Mouse (Mus musculus): ENCODE measurements around the gene Fshb.

Gene Fshb

DNA sequence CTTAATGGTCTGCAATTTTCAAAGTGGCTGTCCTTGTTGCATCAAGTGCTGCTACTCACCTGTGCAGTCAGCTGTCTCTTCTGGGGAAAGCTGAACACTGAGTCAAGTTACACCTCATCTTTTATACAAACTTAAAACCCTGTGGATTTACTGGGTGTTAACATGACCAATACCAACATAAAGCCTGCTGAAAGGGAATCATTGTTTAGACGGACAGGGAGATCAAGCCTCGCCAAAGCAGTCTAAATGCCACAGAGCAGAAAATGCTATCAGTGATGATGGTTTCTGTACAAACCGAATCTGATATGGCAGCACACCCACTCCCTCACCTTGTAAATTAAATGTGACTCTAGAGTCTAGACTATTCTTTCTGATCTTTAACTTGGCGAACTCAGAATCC, at the start of gene Fshb:
Gene Fshb (minus strand): TSS at position 101 of the 400 bp plus-strand sequence.
- no peak for DNase-seq

DNA sequence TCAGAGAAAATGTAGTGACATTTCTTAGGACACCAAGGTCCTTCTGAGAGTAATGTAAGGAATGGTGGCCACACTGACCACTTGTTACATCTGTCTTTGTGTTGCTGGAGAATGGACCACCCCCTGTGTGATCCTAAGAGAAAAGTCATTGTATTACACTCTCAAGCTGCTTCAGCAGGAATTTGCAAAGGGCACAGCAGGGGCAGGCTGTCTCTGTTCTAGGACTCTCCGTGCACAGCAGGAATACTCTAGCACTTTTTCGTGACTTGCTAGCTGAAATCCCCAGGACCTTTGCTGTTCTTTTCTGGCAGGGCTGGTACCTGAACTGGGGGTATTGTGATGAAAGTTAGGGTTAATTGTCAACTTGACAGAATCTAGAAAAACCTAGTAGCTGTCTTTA, 24.8 kb upstream of the Fshb start:
- no peak for DNase-seq

DNA sequence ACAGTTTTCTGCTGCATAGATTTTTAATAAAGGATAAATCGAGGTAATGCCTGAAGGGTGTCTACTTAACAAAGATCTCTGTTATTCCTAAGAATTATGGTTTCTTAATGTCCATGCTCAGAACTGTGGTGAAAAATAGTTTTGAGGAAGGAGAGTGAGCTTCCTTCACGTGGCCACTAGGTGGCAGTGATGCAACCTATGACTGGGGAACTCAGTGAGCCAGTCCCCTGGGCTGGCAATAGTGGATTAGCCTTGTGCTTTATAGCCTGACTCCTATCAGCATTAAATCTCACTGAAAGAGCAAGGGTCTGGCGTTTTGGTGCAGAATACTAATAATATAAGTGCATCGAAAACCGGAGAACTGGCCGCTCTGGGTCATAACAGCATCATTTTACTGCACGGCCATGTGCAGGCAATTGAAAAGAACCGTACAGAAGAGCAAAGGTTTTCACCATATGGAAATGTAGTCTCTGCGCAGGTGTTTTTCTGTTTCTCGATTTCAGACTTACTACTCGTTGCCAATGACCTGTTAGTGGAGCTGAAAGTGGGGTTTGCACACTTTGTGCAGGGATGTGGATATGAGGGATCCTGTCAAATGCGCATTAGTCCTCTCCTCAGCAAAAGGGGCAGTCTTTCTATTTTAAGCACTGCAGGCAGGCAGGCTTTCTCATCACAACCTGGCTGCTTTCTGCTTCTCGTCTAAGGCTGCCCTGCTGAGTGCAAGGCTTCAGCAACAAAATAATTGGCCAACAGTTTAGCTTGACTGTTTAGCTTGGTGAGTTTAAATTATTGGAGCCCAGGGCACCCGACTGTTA, 23.8 kb upstream of the Fshb start:
- DNase-seq, result no peak

DNA sequence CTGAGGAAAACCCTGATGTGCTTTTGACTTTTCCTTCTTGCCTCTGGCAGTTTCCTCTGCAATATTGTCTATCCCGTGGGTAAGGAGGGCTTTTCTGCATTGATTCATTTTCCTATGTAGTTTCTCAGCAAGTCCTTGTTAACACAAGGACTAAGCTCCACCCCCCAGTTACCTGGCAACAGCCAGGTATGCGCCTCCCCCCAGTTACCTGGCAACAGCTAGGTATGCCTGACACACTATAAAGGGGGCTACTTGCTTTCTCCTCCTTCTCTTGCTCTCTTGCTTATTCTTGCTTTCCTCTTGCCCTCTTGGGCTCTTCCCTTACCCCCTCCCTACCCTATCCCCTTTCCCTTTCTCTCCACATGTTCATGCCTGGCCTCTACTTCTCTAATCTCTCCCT, 3.8 kb upstream of the Fshb start:
- DNase-seq, result no peak

DNA sequence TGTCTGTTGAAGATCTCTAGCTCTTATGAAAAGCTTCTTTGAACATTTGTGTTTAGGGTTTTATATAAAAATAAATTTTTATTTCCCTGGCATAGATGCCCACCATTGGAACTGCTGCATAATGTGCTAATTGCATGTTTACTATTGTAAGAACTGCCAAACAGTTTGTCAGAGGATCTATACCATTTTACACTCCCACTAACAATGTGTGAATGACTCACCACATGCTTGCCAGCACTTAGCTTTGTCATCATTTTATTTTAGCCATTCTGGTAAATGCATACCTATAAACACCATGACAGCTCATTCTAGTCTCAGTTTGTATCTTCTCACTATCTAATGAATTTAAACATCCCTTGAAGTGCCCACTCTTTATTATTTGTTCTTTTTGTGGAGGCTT, 13.5 kb downstream of the Fshb start:
- DNase-seq, result no peak

DNA sequence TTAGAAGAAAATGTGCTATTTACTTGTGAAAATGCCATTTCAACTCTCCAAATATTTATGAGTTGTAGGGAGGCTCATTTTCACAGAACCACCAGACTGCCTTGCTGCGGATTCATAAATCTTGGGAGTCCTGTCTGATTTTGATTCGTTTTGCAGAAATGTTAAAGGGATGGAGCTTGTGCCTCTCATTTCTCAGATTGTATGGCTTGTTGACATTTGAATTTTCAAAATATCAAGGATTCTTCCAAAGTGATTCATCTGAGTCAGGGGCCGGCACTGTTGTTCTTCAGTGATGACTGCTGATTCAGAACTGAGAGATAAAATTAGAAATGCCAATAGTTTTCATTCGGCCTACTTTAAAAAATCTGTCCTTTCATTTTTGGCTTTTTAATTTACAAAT, 18.6 kb downstream of the Fshb start:
- no peak for DNase-seq

DNA sequence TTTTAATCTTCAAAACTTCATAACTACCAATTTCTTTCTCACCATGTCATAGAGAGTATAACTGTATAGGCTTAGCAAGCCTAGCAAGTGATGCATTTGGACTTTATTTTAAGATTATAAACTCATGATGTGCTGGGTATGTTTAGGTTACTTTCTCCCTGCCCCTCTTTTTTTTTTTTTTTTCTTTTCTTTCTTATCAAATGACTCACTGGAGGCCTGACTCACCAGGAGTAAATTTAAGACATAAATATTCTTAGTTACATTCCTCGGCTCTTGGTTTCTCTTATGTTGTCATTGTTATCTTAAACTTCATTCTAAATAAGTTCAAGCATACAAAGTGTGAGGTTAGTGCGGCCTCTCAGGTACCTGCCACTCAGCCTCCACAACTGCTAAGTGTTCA, 23.5 kb downstream of the Fshb start:
- DNase-seq, result no peak

DNA sequence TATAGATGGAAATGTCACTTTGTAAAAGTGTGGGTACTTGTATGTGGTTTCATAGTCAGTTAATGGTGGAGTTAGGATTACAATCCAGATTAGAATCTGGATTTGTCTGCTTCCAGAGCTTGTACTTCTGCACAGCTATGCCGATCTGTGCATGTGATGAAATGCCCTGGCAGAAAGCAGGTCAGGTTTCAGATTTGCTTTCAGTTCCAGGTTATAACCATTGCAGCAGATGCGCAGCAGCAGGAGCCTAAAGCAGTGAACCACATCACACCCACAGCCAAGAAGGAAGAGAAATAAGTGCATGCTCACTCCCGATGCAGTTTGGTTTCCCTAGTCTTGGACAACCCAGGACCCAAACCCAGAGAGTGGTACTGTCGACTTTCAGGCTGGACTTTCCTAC, 34.8 kb downstream of the Fshb start:
- DNase-seq, result no peak

DNA sequence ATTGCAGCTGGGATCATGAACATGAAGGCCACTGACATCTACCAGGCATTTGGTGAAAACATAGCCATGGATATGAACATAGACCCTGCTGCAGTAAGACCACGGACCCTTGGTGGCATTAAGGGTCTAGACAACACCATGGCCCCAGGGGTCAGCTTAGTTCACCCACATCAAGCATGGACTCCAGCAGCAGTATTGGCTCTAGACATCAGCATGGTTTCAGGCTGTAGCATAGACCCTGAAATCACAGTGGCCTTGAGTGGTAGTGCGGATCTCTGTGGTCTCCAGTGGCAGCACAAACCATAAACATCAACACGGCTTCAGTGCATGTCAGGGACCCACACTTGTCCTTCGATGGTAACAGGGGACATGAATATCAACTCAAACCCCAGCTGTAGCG, 36.7 kb downstream of the Fshb start:
- DNase-seq, result no peak

DNA sequence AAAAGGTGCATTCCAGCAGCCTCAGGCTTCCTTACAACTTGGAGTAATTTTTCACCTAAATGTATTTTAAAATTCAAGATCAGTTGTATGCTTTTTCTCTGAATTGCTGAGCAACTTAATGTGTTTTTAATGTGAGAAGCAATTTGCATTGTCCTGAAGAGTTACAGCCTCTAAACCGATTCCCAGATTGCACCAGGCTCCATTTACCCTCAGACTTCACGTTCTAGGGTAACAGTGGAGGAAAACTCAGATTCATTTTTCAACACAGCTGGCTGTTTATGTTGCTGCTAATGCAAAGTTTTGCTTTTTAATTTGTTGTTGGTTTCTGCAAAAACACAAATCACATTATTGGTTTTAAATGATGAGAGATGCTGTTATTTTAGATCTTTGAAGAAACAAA, 40.1 kb downstream of the Fshb start:
- no peak for DNase-seq

DNA sequence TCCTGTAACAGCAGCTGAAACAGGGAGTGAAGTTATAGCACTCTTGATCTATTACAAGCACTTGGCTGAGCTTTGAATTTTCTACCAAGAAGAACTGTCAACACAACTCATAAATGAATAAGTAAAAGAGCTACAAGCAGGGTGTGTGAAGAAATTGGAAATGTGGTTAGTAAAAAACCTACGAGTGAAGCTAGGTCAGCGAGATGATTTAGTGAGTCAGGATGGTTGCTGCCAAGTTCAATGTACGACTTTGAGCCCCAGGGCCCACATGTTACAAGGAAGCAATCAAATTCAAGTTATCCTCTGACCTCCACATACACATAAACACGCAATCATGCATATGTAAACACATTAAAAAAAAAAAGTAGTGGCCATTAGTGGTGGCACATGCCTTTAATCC, 46.3 kb downstream of the Fshb start:
- no peak for DNase-seq

DNA sequence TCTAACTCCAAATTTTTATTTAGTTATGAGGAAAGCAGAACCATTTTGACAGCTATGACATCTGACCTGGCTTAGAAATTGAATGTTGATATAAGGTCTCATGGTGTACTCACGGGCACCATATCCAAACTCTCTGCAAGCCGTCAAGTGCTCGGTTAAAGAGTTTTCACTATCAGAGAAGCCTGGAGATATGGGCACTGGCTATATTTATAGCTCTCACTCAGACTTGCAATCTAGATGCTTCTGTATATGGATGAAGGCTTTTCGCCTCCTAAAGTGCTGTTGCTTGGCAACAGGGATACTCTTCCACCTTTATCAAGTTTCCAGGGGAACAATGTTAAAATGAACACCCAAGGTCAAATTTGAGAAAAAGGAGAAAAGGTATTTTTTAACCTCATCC, 47.1 kb downstream of the Fshb start:
- no peak for DNase-seq

DNA sequence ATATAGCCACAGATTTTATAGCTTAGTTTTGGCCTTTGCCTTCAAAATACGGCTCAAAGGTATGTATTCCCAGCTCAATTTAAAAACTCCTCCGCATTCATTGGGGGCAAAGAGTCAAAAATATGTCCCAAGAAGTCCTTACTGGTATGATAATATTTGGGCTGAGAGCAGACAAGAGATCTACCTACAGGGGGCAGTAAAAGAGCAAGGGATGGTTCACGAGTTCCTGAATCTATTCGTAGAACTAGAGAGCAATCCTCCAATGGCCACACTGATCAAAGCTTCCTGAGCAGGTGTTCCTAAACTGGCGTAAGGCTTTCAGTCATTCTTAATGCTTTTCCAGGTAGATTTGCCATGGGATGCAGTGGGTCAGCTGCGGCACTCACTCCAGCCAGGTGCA, 49.3 kb downstream of the Fshb start:
- DNase-seq, result no peak

DNA sequence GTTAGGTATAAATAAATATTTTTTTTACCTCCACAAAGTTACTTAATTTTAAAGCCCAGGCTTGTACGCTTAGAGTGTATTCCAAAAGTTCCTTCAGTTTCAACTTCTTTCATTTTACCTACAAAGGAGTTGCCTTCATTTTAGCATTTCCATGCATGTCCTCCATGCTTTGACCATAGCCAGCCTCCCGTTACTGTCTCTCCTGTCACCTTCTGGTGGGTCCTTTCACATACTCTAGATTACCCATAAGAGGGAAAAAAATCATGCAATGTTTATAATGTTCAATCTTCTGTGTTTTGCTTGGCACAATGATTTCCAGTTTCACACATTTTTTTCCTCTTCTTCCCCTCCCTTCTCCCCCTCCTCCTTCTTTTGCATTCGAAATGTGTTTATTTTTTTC, 53.1 kb downstream of the Fshb start:
- DNase-seq, result no peak

All from kidney, adult 18-20 months (tissue).